Comparison of ENCODE assay signal across 8 mouse cellular contexts in genomic region chr1:143803537-143803936, GRCm38 (mm10). TPM values are rescaled to one million over a fixed set of nuclear protein-coding genes. Genes with fewer than 3 reads are reported as not detected.
A peak's percentile ranks its signal among the peaks of the same experiment; 100 is the strongest.
DNase-seq lines count a peak whose midpoint lies in the region; ATAC-seq and TF ChIP-seq lines count a peak whose summit lies in the region.

No protein-coding gene starts in this region.

- no peaks in the 10 kb centered on the region; the same call in 1 of the 2 replicates for H3K9me3 ChIP-seq in forebrain, embryonic 13.5 days (replicated peaks)
- H3K9me3 ChIP-seq in limb, embryonic 13.5 days = no peaks in the 10 kb centered on the region
- H3K9me3 ChIP-seq in neural tube, embryonic 14.5 days (ENCODE audit: control insufficient read depth, low read length) = no peaks in the 10 kb centered on the region

- no peaks in the 10 kb centered on the region for H3K27me3 ChIP-seq in forebrain, embryonic 13.5 days
- H3K27me3 ChIP-seq in limb, embryonic 13.5 days = no peaks in the 10 kb centered on the region
- no peaks in the 10 kb centered on the region for H3K27me3 ChIP-seq in neural tube, embryonic 14.5 days (ENCODE audit: control insufficient read depth, insufficient read depth, low read length)

- WGBS in forebrain, embryonic 13.5 days = 47% methylated on average over 4 of the region's 4 CpGs
- WGBS in limb, embryonic 13.5 days = 46% methylated on average over 4 of the region's 4 CpGs
- 45% methylated on average over 4 of the region's 4 CpGs for WGBS in neural tube, embryonic 14.5 days

- H3K36me3 ChIP-seq in forebrain, embryonic 13.5 days (ENCODE audit: poor library complexity, severe bottlenecking) = peaks cover 7% of the 10 kb centered on the region
- peaks cover 11% of the 10 kb centered on the region for H3K36me3 ChIP-seq in limb, embryonic 13.5 days
- H3K36me3 ChIP-seq in neural tube, embryonic 14.5 days (ENCODE audit: control insufficient read depth, insufficient read depth, low read length) = no peaks in the 10 kb centered on the region

- no peak overlapping the region for H3K4me3 ChIP-seq in gastrocnemius, adult 2 months
- no peak overlapping the region for H3K4me3 ChIP-seq in forebrain, embryonic 13.5 days
- H3K4me3 ChIP-seq in limb, embryonic 13.5 days = no peak overlapping the region
- no peak overlapping the region for H3K4me3 ChIP-seq in neural tube, embryonic 14.5 days (ENCODE audit: low read depth, low read length)

- no peak for DNase-seq in gastrocnemius, adult 2 months
- DNase-seq in gastrocnemius, postnatal 10 days = no peak
- DNase-seq in urinary bladder, postnatal 25 days (ENCODE audit: low spot score) = peak; percentile 9
- DNase-seq in urinary bladder, postnatal 4 days (ENCODE audit: low spot score in 2 of 2) = no peak
- no peak for DNase-seq in adrenal gland, postnatal 10 days

- H3K27ac ChIP-seq in gastrocnemius, adult 2 months = no peak overlapping the region
- no peak overlapping the region for H3K27ac ChIP-seq in forebrain, embryonic 13.5 days
- H3K27ac ChIP-seq in limb, embryonic 13.5 days = no peak overlapping the region
- H3K27ac ChIP-seq in neural tube, embryonic 14.5 days (ENCODE audit: low read depth, low read length) = no peak overlapping the region

- no peak overlapping the region for H3K4me2 ChIP-seq in forebrain, embryonic 13.5 days
- no peak overlapping the region for H3K4me2 ChIP-seq in limb, embryonic 13.5 days (replicated peaks)
- H3K4me2 ChIP-seq in neural tube, embryonic 14.5 days (ENCODE audit: low read depth, low read length) = no peak overlapping the region

- intact Hi-C loops in gastrocnemius, adult 2 months (cut with DNase I) = loop anchor here (1.0 to 5.0 kb wide), 3 partner anchors 203 to 574 kb away; no protein-coding TSS in a partner anchor

- H3K4me1 ChIP-seq in forebrain, embryonic 13.5 days = no peaks in the 10 kb centered on the region
- no peaks in the 10 kb centered on the region for H3K4me1 ChIP-seq in limb, embryonic 13.5 days
- H3K4me1 ChIP-seq in neural tube, embryonic 14.5 days (ENCODE audit: control insufficient read depth, insufficient read depth, low read length) = no peaks in the 10 kb centered on the region

- peak; percentile 66 for TF ChIP-seq CTCF in gastrocnemius, adult 2 months (IDR thresholded peaks at IDR 0.05)

- peak; percentile 91 for ATAC-seq in forebrain, embryonic 13.5 days
- ATAC-seq in limb, embryonic 13.5 days (ENCODE audit: low FRiP score, low read depth) = peak; percentile 77; the same call in 1 of the 2 replicates
- peak; percentile 90; the same call in 1 of the 2 replicates for ATAC-seq in neural tube, embryonic 14.5 days (ENCODE audit: low read depth)

- no peak overlapping the region for H3K9ac ChIP-seq in forebrain, embryonic 13.5 days
- no peak overlapping the region for H3K9ac ChIP-seq in limb, embryonic 13.5 days
- H3K9ac ChIP-seq in neural tube, embryonic 14.5 days (replicated peaks; ENCODE audit: low read depth, low read length) = no peak overlapping the region

RNA-seq across cellular contexts. Expression of gene Uchl5, which starts 26.5 kb away (rescaled TPM):
- total RNA-seq in gastrocnemius, adult 2 months (2021) = 10 to 100 TPM; 19.6 to 28.3 TPM
- 10 to 100 TPM; 21.4 to 26.5 TPM for total RNA-seq in gastrocnemius, postnatal 10 days (2021)
- 84.5 and 87.9 TPM in 2 replicates for polyA plus RNA-seq in forebrain, embryonic 13.5 days (2015; fragmentation: Nextera tagmentation; extraction: Ambion mirVana)
- 87.8 and 91.3 TPM in 2 replicates for polyA plus RNA-seq in limb, embryonic 13.5 days (2015; fragmentation: Nextera tagmentation; extraction: Ambion mirVana)
- polyA plus RNA-seq in neural tube, embryonic 14.5 days (2014; fragmentation: Nextera tagmentation; extraction: Ambion mirVana) = 53.1 and 57.8 TPM in 2 replicates
- 10 to 100 TPM; 26.6 to 30.3 TPM for total RNA-seq in adrenal gland, postnatal 10 days (2021)

RNA-seq across cellular contexts. Expression of gene Trove2, which starts 26.7 kb away (rescaled TPM):
- 1 to 10 TPM; 2.7 to 3.8 TPM for total RNA-seq in gastrocnemius, adult 2 months (2021)
- 1 to 10 TPM; 4.3 to 6.1 TPM for total RNA-seq in gastrocnemius, postnatal 10 days (2021)
- polyA plus RNA-seq in forebrain, embryonic 13.5 days (2015; fragmentation: Nextera tagmentation; extraction: Ambion mirVana) = 46.1 and 50.8 TPM in 2 replicates
- polyA plus RNA-seq in limb, embryonic 13.5 days (2015; fragmentation: Nextera tagmentation; extraction: Ambion mirVana) = 26.1 and 28.6 TPM in 2 replicates
- 25.4 and 33.9 TPM in 2 replicates for polyA plus RNA-seq in neural tube, embryonic 14.5 days (2014; fragmentation: Nextera tagmentation; extraction: Ambion mirVana)
- 10 to 100 TPM in 1 of 2 experiments, 1 to 10 TPM in 1; 8.3 to 10.4 TPM for total RNA-seq in adrenal gland, postnatal 10 days (2021)
